Mouse (Mus musculus) heart, postnatal 0 days (tissue): Measurements from ENCODE around the gene Rem2. TPM values are rescaled to one million over a fixed set of nuclear protein-coding genes. Genes with fewer than 3 reads are reported as not detected.

Experiments used
- ATAC-seq: fragments of 200-750 bp; cut with Nextera tagmentation; 2 replicates; pipeline ENCODE4 v1.8.0; 2017; ENCODE audit warnings: low read depth, moderate number of reproducible peaks, moderate library complexity; ENCODE audit not compliant: insufficient read depth
- DNase-seq: peaks from one replicate; pipeline ENCODE4 v3.0.0-alpha.2; 2016; ENCODE audit warnings: low spot score
- H3K27ac ChIP-seq: fragments of 300-500 bp; sonication (generic); 2 replicates; pipeline ENCODE4 v1.5.1; 2014; ENCODE audit warnings: low read depth, mild to moderate bottlenecking
- H3K27me3 ChIP-seq: fragments of 300-500 bp; sonication (generic); 2 replicates; pipeline ENCODE4 v1.6.1; 2014; ENCODE audit warnings: low read length, mixed read lengths; ENCODE audit not compliant: control insufficient read depth, insufficient read depth
- H3K36me3 ChIP-seq: fragments of 300-500 bp; sonication (generic); replicated peaks from 2 replicates; pipeline ENCODE4 v1.6.1; 2014; ENCODE audit warnings: low read length, mixed read lengths; ENCODE audit not compliant: control insufficient read depth, insufficient read depth
- H3K4me1 ChIP-seq: fragments of 300-500 bp; sonication (generic); 2 replicates; pipeline ENCODE4 v1.6.1; 2014; ENCODE audit warnings: antibody characterized with exemption; ENCODE audit not compliant: control insufficient read depth, insufficient read depth
- H3K4me2 ChIP-seq: fragments of 300-500 bp; sonication (generic); 2 replicates; pipeline ENCODE4 v1.6.1; 2014; ENCODE audit warnings: low read depth, mild to moderate bottlenecking, low read length, moderate library complexity
- H3K4me3 ChIP-seq: fragments of 300-500 bp; sonication (generic); 2 replicates; pipeline ENCODE4 v1.5.1; 2014; ENCODE audit warnings: low read depth, low read length
- H3K9ac ChIP-seq: fragments of 300-500 bp; sonication (generic); replicated peaks from 2 replicates; pipeline ENCODE4 v1.6.1; 2014; ENCODE audit warnings: low read depth, low read length, mixed read lengths
- H3K9me3 ChIP-seq: fragments of 300-500 bp; sonication (generic); replicated peaks from 2 replicates; pipeline ENCODE4 v1.6.1; 2016; ENCODE audit warnings: low read length; ENCODE audit not compliant: control insufficient read depth
- CTCF ChIP-seq: IDR thresholded peaks from 2 replicates; pipeline ENCODE4 v1.5.1; 2016; ENCODE audit warnings: antibody characterized with exemption, control low read depth, low read depth
- EP300 ChIP-seq: IDR thresholded peaks from 2 replicates; pipeline ENCODE4 v1.6.1; 2016; ENCODE audit warnings: antibody characterized with exemption, low read depth
- WGBS: fragments of 180-500 bp; shearing (Covaris S2); extraction: QIAGEN DNeasy Blood & Tissue Kit; methylation state at CpG from one replicate; pipeline ENCODE4 v1.1.7; 2014; 5-methylcytosine and 5-hydroxymethylcytosine counted together
- polyA plus RNA-seq: library from polyadenylated mRNA; unstranded; fragments of >200 nt; fragmentation: Nextera tagmentation; extraction: Ambion mirVana; gene quantifications from 2 replicates; pipeline ENCODE4 v1.2.1, GENCODE M21; 2015
- total RNA-seq: library from RNA; depleted of rRNA; stranded (reverse); fragments of >200 nt; gene quantifications from 2 replicates; pipeline ENCODE4 v1.2.3, GENCODE M21; 2014; ENCODE audit warnings: low replicate concordance

Gene Rem2
- total and polyA plus RNA-seq, 2 experiments from 2014 or later, result 0.27 TPM; not detected in 1

GRCm38 (mm10) chr14:54440538-54440937 is 35.4 kb upstream of the Rem2 start:
- peaks cover 7% of the 10 kb centered on the region; the same call in 1 of the 2 replicates for H3K4me1 ChIP-seq
- peaks cover 46% of the 10 kb centered on the region for H3K36me3 ChIP-seq
- 86% methylated on average over 14 of the region's 14 CpGs for WGBS
- no peak overlapping the region for H3K27ac ChIP-seq
- DNase-seq (no peak), ATAC-seq (no peak)
- no peaks in the 10 kb centered on the region for H3K9me3 ChIP-seq
- H3K4me3 ChIP-seq, result no peak overlapping the region
- no peak overlapping the region for H3K4me2 ChIP-seq
- H3K27me3 ChIP-seq, result no peaks in the 10 kb centered on the region
- H3K9ac ChIP-seq, result no peak overlapping the region
- no peak for TF ChIP-seq CTCF
- TF ChIP-seq EP300, result no peak

DNA sequence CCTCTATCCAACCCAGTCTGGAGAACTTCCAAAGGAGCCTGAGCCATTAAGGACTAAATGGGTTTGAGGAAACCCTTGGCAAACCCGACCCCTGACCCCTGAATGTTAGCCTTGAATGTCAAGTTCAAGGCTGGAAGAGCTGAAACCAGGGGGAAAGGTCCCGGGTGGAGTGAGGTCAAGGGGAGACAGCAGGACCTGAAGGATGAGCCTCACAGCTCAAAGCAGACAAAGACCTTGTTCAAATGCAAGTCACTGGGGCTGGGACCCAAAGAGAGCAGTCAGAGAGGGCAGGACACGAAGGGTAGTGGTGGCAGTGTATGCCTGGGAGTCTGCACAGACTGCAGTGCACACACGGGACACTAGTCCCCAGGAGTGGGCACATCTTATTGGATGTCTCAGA is 34.5 kb upstream of the Rem2 start:
- Histone ChIP-seq H3K4me1 (peaks cover 7% of the 10 kb centered on the region; the same call in 1 of the 2 replicates), H3K9me3 (no peaks in the 10 kb centered on the region), H3K36me3 (peaks cover 42% of the 10 kb centered on the region), H3K27ac (no peak overlapping the region), H3K4me2 (no peak overlapping the region), H3K9ac (no peak overlapping the region), H3K27me3 (no peaks in the 10 kb centered on the region), H3K4me3 (no peak overlapping the region)
- ATAC-seq, result no peak
- 86% methylated on average over 4 of the region's 4 CpGs for WGBS
- TF ChIP-seq EP300, result no peak
- no peak for TF ChIP-seq CTCF
- no peak for DNase-seq

DNA sequence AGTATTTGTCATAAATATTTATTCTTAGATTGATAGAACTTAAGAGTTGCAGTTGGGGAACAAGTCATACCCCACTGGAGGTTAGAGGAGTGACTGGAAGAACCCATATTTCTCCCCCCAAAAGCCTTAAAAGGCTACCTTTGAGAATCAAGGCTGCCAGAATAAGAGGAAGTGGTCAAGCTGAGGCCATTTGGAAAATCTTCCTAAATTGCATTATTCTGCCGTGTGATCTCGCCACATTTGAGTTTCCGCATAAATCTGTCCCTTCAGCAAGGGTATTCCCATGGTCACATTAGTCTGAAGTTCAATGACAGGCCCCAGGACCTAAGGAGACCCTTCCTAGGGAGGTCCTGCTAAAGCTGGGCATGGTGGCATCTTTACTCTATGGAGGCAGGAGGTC is 33.4 kb upstream of the Rem2 start:
- Histone ChIP-seq H3K4me1 (peaks cover 7% of the 10 kb centered on the region; the same call in 1 of the 2 replicates), H3K9me3 (no peaks in the 10 kb centered on the region), H3K9ac (no peak overlapping the region), H3K36me3 (peaks cover 37% of the 10 kb centered on the region), H3K4me3 (no peak overlapping the region), H3K27me3 (no peaks in the 10 kb centered on the region), H3K27ac (peak overlapping the region; percentile 80; the same call in 1 of the 2 replicates), H3K4me2 (no peak overlapping the region)
- ATAC-seq (no peak), DNase-seq (no peak)
- no peak for TF ChIP-seq EP300
- no peak for TF ChIP-seq CTCF
- WGBS, result 82% methylated on average over 3 of the region's 3 CpGs

DNA sequence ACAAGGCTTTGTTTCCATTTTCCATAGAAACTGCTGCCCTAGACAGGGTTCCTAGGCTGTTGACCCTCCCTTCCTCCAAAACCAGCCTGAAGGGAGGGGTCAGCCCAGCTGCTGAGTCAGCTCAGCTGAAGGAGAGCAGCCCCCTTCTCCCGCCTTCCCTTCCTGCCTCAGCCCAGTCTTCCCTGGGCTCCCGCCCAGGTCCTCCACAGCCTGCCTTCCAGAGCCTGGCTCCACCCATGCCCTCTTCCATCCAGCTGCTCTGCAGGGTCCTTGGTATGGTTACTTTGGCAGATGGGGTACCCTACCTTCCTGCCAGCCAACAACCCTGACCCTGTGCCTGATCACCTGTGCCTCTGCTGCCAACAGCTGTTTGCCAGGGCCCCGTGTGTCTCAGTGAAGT is 32.7 kb upstream of the Rem2 start:
- Histone ChIP-seq H3K27ac (peak overlapping the region; percentile 80), H3K4me1 (peaks cover 7% of the 10 kb centered on the region; the same call in 1 of the 2 replicates), H3K9ac (no peak overlapping the region), H3K4me2 (no peak overlapping the region), H3K4me3 (no peak overlapping the region), H3K36me3 (peaks cover 33% of the 10 kb centered on the region), H3K9me3 (no peaks in the 10 kb centered on the region), H3K27me3 (no peaks in the 10 kb centered on the region)
- no peak for TF ChIP-seq EP300
- TF ChIP-seq CTCF, result no peak
- WGBS, result 39% methylated on average over 3 of the region's 3 CpGs
- peak; percentile 75 for ATAC-seq
- peak; percentile 51 for DNase-seq

- no peak for DNase-seq
- H3K27ac ChIP-seq, result peak overlapping the region; percentile 80
Measured at GRCm38 (mm10) chr14:54443712-54444618, 31.9 kb upstream of the Rem2 start.

More at GRCm38 (mm10) chr14:54443712-54444618, 31.9 kb upstream of the Rem2 start:
- WGBS, result 46% methylated on average over 15 of the region's 15 CpGs
- no peaks in the 10 kb centered on the region for H3K9me3 ChIP-seq
- peaks cover 25% of the 10 kb centered on the region for H3K36me3 ChIP-seq
- ATAC-seq, result peak; percentile 47
- no peak overlapping the region for H3K4me3 ChIP-seq
- H3K9ac ChIP-seq, result no peak overlapping the region
- H3K4me2 ChIP-seq, result no peak overlapping the region
- TF ChIP-seq EP300, result no peak
- no peak for TF ChIP-seq CTCF
- no peaks in the 10 kb centered on the region for H3K27me3 ChIP-seq
- peaks cover 7% of the 10 kb centered on the region; the same call in 1 of the 2 replicates for H3K4me1 ChIP-seq
